Mouse (Mus musculus) myocyte (in vitro differentiated cells): Measurements from ENCODE around the gene Wdr35. TPM values are rescaled to one million over a fixed set of nuclear protein-coding genes. Genes with fewer than 3 reads are reported as not detected.

Experiments
- H3K27me3 ChIP-seq: one replicate; pipeline ENCODE4 v1.6.1; 2011; ENCODE audit not compliant: control insufficient read depth, insufficient read depth, insufficient read length
- H3K36me3 ChIP-seq: one replicate; pipeline ENCODE4 v1.6.1; 2011; ENCODE audit not compliant: control insufficient read depth, insufficient read depth
- H3K4me2 ChIP-seq: one replicate; pipeline ENCODE4 v1.6.1; 2011; ENCODE audit warnings: low read depth, control low read depth
- H3K4me3 ChIP-seq: one replicate; pipeline ENCODE4 v1.5.1; 2011; ENCODE audit warnings: mild to moderate bottlenecking, control low read depth, moderate library complexity
- H3K79me2 ChIP-seq: one replicate; pipeline ENCODE4 v1.6.1; 2011; ENCODE audit not compliant: control insufficient read depth, insufficient read depth
- H3ac ChIP-seq: one replicate; pipeline ENCODE4 v1.6.1; 2011; ENCODE audit not compliant: control insufficient read depth, insufficient read length
- CEBPB ChIP-seq: IDR thresholded peaks from 2 replicates; pipeline ENCODE4 v1.6.1; 2011; ENCODE audit warnings: mild to moderate bottlenecking, moderate library complexity; ENCODE audit not compliant: poor library complexity, insufficient read depth, severe bottlenecking
- E2F4 ChIP-seq: IDR thresholded peaks from one replicate; pipeline ENCODE4 v1.6.1; 2011; ENCODE audit warnings: mild to moderate bottlenecking, control low read depth, moderate library complexity; ENCODE audit not compliant: insufficient read depth
- MAX ChIP-seq: IDR thresholded peaks from one replicate; pipeline ENCODE4 v1.6.1; 2011; ENCODE audit warnings: low read depth, mild to moderate bottlenecking, control low read depth
- MYOD1 ChIP-seq, 3 experiments: IDR thresholded peaks; one replicate each; pipeline ENCODE4 v1.6.1; 2011; ENCODE audit warnings: control low read depth in 2 of 3, low read depth in 2 of 3, mild to moderate bottlenecking in 2 of 3, moderate library complexity in 1 of 3; ENCODE audit not compliant: insufficient read length in 2 of 3, control insufficient read depth in 1 of 3
- MYOG ChIP-seq, 3 experiments: IDR thresholded peaks; one replicate each; pipeline ENCODE4 v1.6.1; 2011; ENCODE audit warnings: control low read depth in 2 of 3, low read depth in 2 of 3, mild to moderate bottlenecking in 2 of 3; ENCODE audit not compliant: insufficient read length in 2 of 3, control insufficient read depth in 1 of 3, insufficient read depth in 1 of 3
- POLR2A ChIP-seq: IDR thresholded peaks from one replicate; pipeline ENCODE4 v1.6.1; 2011; ENCODE audit warnings: low read depth, mild to moderate bottlenecking, control low read depth, moderate library complexity; ENCODE audit not compliant: insufficient read length
- POLR2AphosphoS2 ChIP-seq: IDR thresholded peaks from one replicate; pipeline ENCODE4 v1.6.1; 2011; ENCODE audit warnings: low read depth, control low read depth; ENCODE audit not compliant: insufficient read length
- REST ChIP-seq: IDR thresholded peaks from one replicate; pipeline ENCODE4 v1.6.1; 2011; ENCODE audit warnings: mild to moderate bottlenecking, control low read depth, moderate library complexity; ENCODE audit not compliant: insufficient read depth, insufficient read length
- SRF ChIP-seq: IDR thresholded peaks from one replicate; pipeline ENCODE4 v1.6.1; 2011; ENCODE audit warnings: low read depth; ENCODE audit not compliant: control insufficient read depth, insufficient read length
- TCF12 ChIP-seq: IDR thresholded peaks from one replicate; pipeline ENCODE4 v1.6.1; 2011; ENCODE audit warnings: mild to moderate bottlenecking, control low read depth; ENCODE audit not compliant: poor library complexity, insufficient read depth, severe bottlenecking
- TCF3 ChIP-seq: IDR thresholded peaks from one replicate; pipeline ENCODE4 v1.6.1; 2011; ENCODE audit warnings: low read depth, control low read depth; ENCODE audit not compliant: insufficient read length
- USF1 ChIP-seq: IDR thresholded peaks from one replicate; pipeline ENCODE4 v1.6.1; 2011; ENCODE audit warnings: low read depth, mild to moderate bottlenecking, control low read depth, moderate library complexity
- polyA plus RNA-seq: library from polyadenylated mRNA; unstranded; fragments of >200 nt; fragmentation: generic; extraction: Trizol; gene quantifications from one replicate; pipeline ENCODE4 v1.2.1, GENCODE M21; 2012; ENCODE audit warnings: missing spikeins

Gene Wdr35
- polyA plus RNA-seq, 1 experiment: 9.5 TPM

GRCm38 (mm10) chr12:8969828-8970227 lies 3.9 kb upstream of the Wdr35 start:
- Histone ChIP-seq H3ac (no peak overlapping the region), H3K4me2 (peak overlapping the region; percentile 79), H3K4me3 (no peak overlapping the region), H3K27me3 (no peaks in the 10 kb centered on the region), H3K36me3 (no peaks in the 10 kb centered on the region), H3K79me2 (no peaks in the 10 kb centered on the region)
- TF ChIP-seq TCF12 (peak; percentile 64), TCF3 (peak; percentile 51), CEBPB (no peak), SRF (peak; percentile 22), E2F4 (no peak), MAX (no peak), POLR2AphosphoS2 (no peak), USF1 (peak; percentile 73), MYOD1 (IDR thresholded peaks at IDR 0.05; ENCODE audit: control insufficient read depth in 1 of 3, insufficient read length in 2 of 3, low read depth in 2 of 3) (peak in 2 of 3 experiments; percentile 68 to 89), MYOG (IDR thresholded peaks at IDR 0.05; ENCODE audit: control insufficient read depth in 1 of 3, insufficient read depth in 1 of 3, insufficient read length in 2 of 3, low read depth in 2 of 3) (peak; percentile 64 to 92 (median 72)), REST (no peak), POLR2A (no peak)

GRCm38 (mm10) chr12:8975076-8975475 lies 1.4 kb downstream of the Wdr35 start:
- no peaks in the 10 kb centered on the region for H3K79me2 ChIP-seq
- peak overlapping the region; percentile 91 for H3K4me2 ChIP-seq
- H3K36me3 ChIP-seq: peaks cover 16% of the 10 kb centered on the region
- H3K27me3 ChIP-seq: no peaks in the 10 kb centered on the region
- H3K4me3 ChIP-seq: peak overlapping the region; percentile 52
- no peak overlapping the region for H3ac ChIP-seq
- TF ChIP-seq USF1 (no peak), TCF12 (no peak), E2F4 (no peak), POLR2A (no peak), REST (no peak), MYOG (IDR thresholded peaks at IDR 0.05; ENCODE audit: control insufficient read depth in 1 of 3, insufficient read depth in 1 of 3, insufficient read length in 2 of 3, low read depth in 2 of 3) (no peak), MAX (no peak), MYOD1 (IDR thresholded peaks at IDR 0.05; ENCODE audit: control insufficient read depth in 1 of 3, insufficient read length in 2 of 3, low read depth in 2 of 3) (no peak), POLR2AphosphoS2 (no peak), TCF3 (no peak), SRF (no peak), CEBPB (no peak)

GRCm38 (mm10) chr12:8993231-8993630 lies 19.5 kb downstream of the Wdr35 start:
- H3K27me3 ChIP-seq: no peaks in the 10 kb centered on the region
- H3K4me3 ChIP-seq: no peak overlapping the region
- TF ChIP-seq SRF (no peak), POLR2A (no peak), USF1 (no peak), MYOD1 (IDR thresholded peaks at IDR 0.05; ENCODE audit: control insufficient read depth in 1 of 3, insufficient read length in 2 of 3, low read depth in 2 of 3) (no peak), CEBPB (no peak), TCF12 (no peak), POLR2AphosphoS2 (no peak), TCF3 (no peak), E2F4 (no peak), MAX (no peak), REST (no peak), MYOG (IDR thresholded peaks at IDR 0.05; ENCODE audit: control insufficient read depth in 1 of 3, insufficient read depth in 1 of 3, insufficient read length in 2 of 3, low read depth in 2 of 3) (no peak)
- H3K79me2 ChIP-seq: no peaks in the 10 kb centered on the region
- no peak overlapping the region for H3ac ChIP-seq
- H3K4me2 ChIP-seq: no peak overlapping the region
- peaks cover 9% of the 10 kb centered on the region for H3K36me3 ChIP-seq

GRCm38 (mm10) chr12:8998318-8998717 lies 24.6 kb downstream of the Wdr35 start:
- H3ac ChIP-seq: no peak overlapping the region
- H3K4me2 ChIP-seq: no peak overlapping the region
- no peaks in the 10 kb centered on the region for H3K27me3 ChIP-seq
- H3K36me3 ChIP-seq: peaks cover 14% of the 10 kb centered on the region
- no peaks in the 10 kb centered on the region for H3K79me2 ChIP-seq
- no peak overlapping the region for H3K4me3 ChIP-seq
- TF ChIP-seq CEBPB (no peak), REST (no peak), TCF12 (no peak), MYOG (IDR thresholded peaks at IDR 0.05; ENCODE audit: control insufficient read depth in 1 of 3, insufficient read depth in 1 of 3, insufficient read length in 2 of 3, low read depth in 2 of 3) (no peak), SRF (no peak), MYOD1 (IDR thresholded peaks at IDR 0.05; ENCODE audit: control insufficient read depth in 1 of 3, insufficient read length in 2 of 3, low read depth in 2 of 3) (no peak), POLR2AphosphoS2 (no peak), E2F4 (no peak), POLR2A (no peak), USF1 (no peak), TCF3 (no peak), MAX (no peak)
